Comparison of ENCODE assay signal across 8 mouse cellular contexts in genomic region chr19:47403391-47404379, GRCm38 (mm10).
A peak's percentile ranks its signal among the peaks of the same experiment; 100 is the strongest.
DNase-seq lines count a peak whose midpoint lies in the region; ATAC-seq lines count a peak whose summit lies in the region.

No protein-coding gene starts in this region.

- no peak for ATAC-seq in kidney, embryonic 15.5 days (replicated peaks; ENCODE audit: low FRiP score)
- ATAC-seq in liver, embryonic 13.5 days (ENCODE audit: low read depth), result peak; percentile 12; the same call in 1 of the 2 replicates
- no peak for ATAC-seq in monocyte, adult 5-6 weeks (replicated peaks; ENCODE audit: insufficient number of reproducible peaks, low FRiP score, low TSS enrichment, poor library complexity, severe bottlenecking)

- H3K36me3 ChIP-seq in kidney, embryonic 15.5 days, result 0 out of 2 replicates have a peak, but pooled peaks cover 8% of the 10 kb centered on the region
- peaks cover 9% of the 10 kb centered on the region for H3K36me3 ChIP-seq in embryonic facial prominence, embryonic 10.5 days (replicated peaks)
- no peaks in the 10 kb centered on the region for H3K36me3 ChIP-seq in liver, embryonic 13.5 days

- peaks cover 49% of the 10 kb centered on the region for H3K4me1 ChIP-seq in kidney, embryonic 15.5 days
- peaks cover 58% of the 10 kb centered on the region for H3K4me1 ChIP-seq in embryonic facial prominence, embryonic 10.5 days
- H3K4me1 ChIP-seq in liver, embryonic 13.5 days (replicated peaks), result peaks cover 89% of the 10 kb centered on the region

- H3K9me3 ChIP-seq in kidney, embryonic 15.5 days (replicated peaks), result no peaks in the 10 kb centered on the region
- peaks cover 6% of the 10 kb centered on the region; the same call in 1 of the 2 replicates for H3K9me3 ChIP-seq in embryonic facial prominence, embryonic 10.5 days
- H3K9me3 ChIP-seq in liver, embryonic 13.5 days (replicated peaks), result no peaks in the 10 kb centered on the region

- no peak overlapping the region for H3K9ac ChIP-seq in kidney, embryonic 15.5 days
- H3K9ac ChIP-seq in liver, embryonic 13.5 days, result peak overlapping the region; percentile 77

- no peak overlapping the region for H3K4me3 ChIP-seq in kidney, embryonic 15.5 days (replicated peaks)
- no peak overlapping the region for H3K4me3 ChIP-seq in embryonic facial prominence, embryonic 10.5 days
- peak overlapping the region; percentile 34 for H3K4me3 ChIP-seq in liver, embryonic 13.5 days (replicated peaks)

- 0 out of 2 replicates have a peak overlapping the region, but pooled peaks have one; percentile 1 for H3K4me2 ChIP-seq in kidney, embryonic 15.5 days
- H3K4me2 ChIP-seq in liver, embryonic 13.5 days, result peak overlapping the region; percentile 68

- peak overlapping the region; percentile 75 for H3K27ac ChIP-seq in kidney, embryonic 15.5 days
- peak overlapping the region; percentile 65 for H3K27ac ChIP-seq in embryonic facial prominence, embryonic 10.5 days (replicated peaks)
- peak overlapping the region; percentile 99 for H3K27ac ChIP-seq in liver, embryonic 13.5 days

- no peak for DNase-seq in kidney, postnatal 36 days
- DNase-seq in MN1 (ENCODE audit: low spot score), result peak; percentile 22
- DNase-seq in embryonic facial prominence, embryonic 10.5 days (ENCODE audit: low spot score), result no peak
- no peak for DNase-seq in liver, embryonic 13.5 days
- no peak for DNase-seq in cerebellum, postnatal 14 days
- no peak for DNase-seq in c-Kit-positive CD71-positive TER-119-positive erythroid progenitor cells, embryonic 14.5 days (ENCODE audit: low spot score)

- no peaks in the 10 kb centered on the region for H3K27me3 ChIP-seq in kidney, embryonic 15.5 days
- no peaks in the 10 kb centered on the region for H3K27me3 ChIP-seq in embryonic facial prominence, embryonic 10.5 days (replicated peaks; ENCODE audit: low read depth, poor library complexity, severe bottlenecking)
- no peaks in the 10 kb centered on the region for H3K27me3 ChIP-seq in liver, embryonic 13.5 days

- WGBS in kidney, embryonic 15.5 days, result 62% methylated on average over 3 of the region's 3 CpGs
- 60% methylated on average over 3 of the region's 3 CpGs for WGBS in embryonic facial prominence, embryonic 10.5 days
- WGBS in liver, embryonic 13.5 days (ENCODE audit: insufficient replicate concordance), result 63% methylated on average over 3 of the region's 3 CpGs
